Mouse (Mus musculus): ENCODE results near the gene Cd302. TPM values are rescaled to one million over a fixed set of nuclear protein-coding genes. Genes with fewer than 3 reads are reported as not detected.

Cd302 gene
- polyA plus RNA-seq (2012; rRNA removed): 4.5 and 5.8 TPM in 2 replicates

GRCm38 (mm10) chr2:60284467-60284821 lies at the start of gene Cd302:
TSS of gene Cd302 (minus strand) at chr2:60284488.
- DNase-seq (ENCODE audit: low read depth): no peak
- no peak for TF ChIP-seq CTCF (IDR thresholded peaks at IDR 0.05; ENCODE audit: borderline replicate concordance, extremely low read depth, insufficient read depth, insufficient read length)
- no peak for TF ChIP-seq POLR2A (IDR thresholded peaks at IDR 0.05; ENCODE audit: borderline replicate concordance, extremely low read depth, insufficient read depth, insufficient read length, poor library complexity, severe bottlenecking)

- TF ChIP-seq POLR2A (IDR thresholded peaks at IDR 0.05; ENCODE audit: borderline replicate concordance, extremely low read depth, insufficient read depth, insufficient read length, poor library complexity, severe bottlenecking): no peak
- TF ChIP-seq CTCF (IDR thresholded peaks at IDR 0.05; ENCODE audit: borderline replicate concordance, extremely low read depth, insufficient read depth, insufficient read length): no peak
- no peak for DNase-seq (ENCODE audit: low read depth)
These were observed 44.4 kb upstream of the Cd302 start for GRCm38 (mm10) chr2:60328641-60329040.

- TF ChIP-seq POLR2A (IDR thresholded peaks at IDR 0.05; ENCODE audit: borderline replicate concordance, extremely low read depth, insufficient read depth, insufficient read length, poor library complexity, severe bottlenecking): no peak
- TF ChIP-seq CTCF (IDR thresholded peaks at IDR 0.05; ENCODE audit: borderline replicate concordance, extremely low read depth, insufficient read depth, insufficient read length): no peak
- DNase-seq (ENCODE audit: low read depth): no peak
These were observed 43.3 kb upstream of the Cd302 start for GRCm38 (mm10) chr2:60327581-60327980.

DNA sequence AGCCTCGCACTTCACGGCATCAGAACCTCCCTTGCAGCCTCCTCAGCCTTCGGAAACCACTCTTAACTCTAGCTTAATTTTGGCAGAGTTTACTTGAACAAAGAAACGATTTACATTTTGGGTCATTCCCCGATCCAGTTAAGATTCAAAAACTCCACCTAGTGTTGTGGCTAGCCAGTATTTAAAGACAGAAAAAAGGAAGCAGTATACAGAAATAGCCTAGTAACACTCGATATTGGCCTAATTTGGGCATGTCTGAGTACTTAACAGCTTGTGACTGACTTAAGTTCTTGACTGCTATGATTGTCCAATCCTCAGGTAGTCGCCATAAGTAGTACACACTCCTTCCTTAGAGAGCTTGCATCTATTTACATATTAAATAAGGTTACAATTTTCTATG lies 42.7 kb upstream of the Cd302 start:
- DNase-seq (ENCODE audit: low read depth): no peak
- TF ChIP-seq POLR2A (IDR thresholded peaks at IDR 0.05; ENCODE audit: borderline replicate concordance, extremely low read depth, insufficient read depth, insufficient read length, poor library complexity, severe bottlenecking): no peak
- TF ChIP-seq CTCF (IDR thresholded peaks at IDR 0.05; ENCODE audit: borderline replicate concordance, extremely low read depth, insufficient read depth, insufficient read length): no peak

DNA sequence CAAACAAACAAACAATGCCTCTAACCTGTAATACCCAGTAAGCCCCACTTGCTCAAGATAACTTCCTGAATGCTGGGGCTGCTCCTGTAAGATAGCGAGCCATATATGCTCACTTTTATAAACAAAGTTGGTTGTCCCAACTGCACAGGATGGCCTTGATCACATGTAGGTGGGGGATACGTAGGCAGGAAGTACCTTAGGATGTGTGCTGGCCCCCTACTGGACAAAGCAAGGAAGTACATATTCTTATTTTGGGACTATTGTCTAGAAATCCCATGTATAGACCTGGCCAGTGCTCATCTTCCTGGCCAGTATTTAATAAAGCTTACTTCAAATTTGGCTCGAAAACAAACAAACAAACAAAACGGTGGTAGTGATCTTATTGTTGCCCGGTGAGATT lies 39.1 kb upstream of the Cd302 start:
- no peak for DNase-seq (ENCODE audit: low read depth)
- TF ChIP-seq POLR2A (IDR thresholded peaks at IDR 0.05; ENCODE audit: borderline replicate concordance, extremely low read depth, insufficient read depth, insufficient read length, poor library complexity, severe bottlenecking): no peak
- TF ChIP-seq CTCF (IDR thresholded peaks at IDR 0.05; ENCODE audit: borderline replicate concordance, extremely low read depth, insufficient read depth, insufficient read length): peak; percentile 36; the same call in 1 of the 2 replicates

- TF ChIP-seq CTCF (IDR thresholded peaks at IDR 0.05; ENCODE audit: borderline replicate concordance, extremely low read depth, insufficient read depth, insufficient read length) (no peak), POLR2A (IDR thresholded peaks at IDR 0.05; ENCODE audit: borderline replicate concordance, extremely low read depth, insufficient read depth, insufficient read length, poor library complexity, severe bottlenecking) (no peak)
These were observed 37.9 kb upstream of the Cd302 start for GRCm38 (mm10) chr2:60322031-60322726.

DNA sequence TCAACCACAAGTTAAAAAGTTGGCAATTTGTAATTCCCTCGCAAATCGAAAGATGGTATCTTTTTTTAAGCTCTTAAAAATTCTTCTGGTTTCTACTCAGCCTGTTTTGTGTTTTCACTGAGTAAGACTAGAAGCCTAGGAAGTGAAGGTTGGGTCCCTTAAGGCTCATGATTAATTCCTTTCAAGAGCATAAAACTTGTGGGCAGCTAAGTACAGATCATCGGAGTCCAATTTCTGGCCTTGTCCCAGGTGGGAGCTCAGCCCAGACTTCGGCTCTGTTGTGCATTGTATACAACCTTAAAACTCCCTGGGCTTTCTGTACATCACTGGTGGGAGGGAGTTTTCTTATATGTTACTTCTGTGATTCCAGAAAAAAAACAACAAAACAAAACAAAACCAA lies 19.5 kb upstream of the Cd302 start:
- peak; percentile 9 for DNase-seq (ENCODE audit: low read depth)
- no peak for TF ChIP-seq CTCF (IDR thresholded peaks at IDR 0.05; ENCODE audit: borderline replicate concordance, extremely low read depth, insufficient read depth, insufficient read length)
- no peak for TF ChIP-seq POLR2A (IDR thresholded peaks at IDR 0.05; ENCODE audit: borderline replicate concordance, extremely low read depth, insufficient read depth, insufficient read length, poor library complexity, severe bottlenecking)

More at GRCm38 (mm10) chr2:60322031-60322726, 37.9 kb upstream of the Cd302 start:
- no peak for DNase-seq (ENCODE audit: low read depth)

- DNase-seq (ENCODE audit: low read depth): no peak
- TF ChIP-seq CTCF (IDR thresholded peaks at IDR 0.05; ENCODE audit: borderline replicate concordance, extremely low read depth, insufficient read depth, insufficient read length) (no peak), POLR2A (IDR thresholded peaks at IDR 0.05; ENCODE audit: borderline replicate concordance, extremely low read depth, insufficient read depth, insufficient read length, poor library complexity, severe bottlenecking) (no peak)
These were observed 15.0 kb upstream of the Cd302 start for GRCm38 (mm10) chr2:60299323-60299722.

GRCm38 (mm10) chr2:60298266-60298665 lies 14.0 kb upstream of the Cd302 start:
- DNase-seq (ENCODE audit: low read depth): no peak
- TF ChIP-seq POLR2A (IDR thresholded peaks at IDR 0.05; ENCODE audit: borderline replicate concordance, extremely low read depth, insufficient read depth, insufficient read length, poor library complexity, severe bottlenecking): no peak
- TF ChIP-seq CTCF (IDR thresholded peaks at IDR 0.05; ENCODE audit: borderline replicate concordance, extremely low read depth, insufficient read depth, insufficient read length): no peak

DNA sequence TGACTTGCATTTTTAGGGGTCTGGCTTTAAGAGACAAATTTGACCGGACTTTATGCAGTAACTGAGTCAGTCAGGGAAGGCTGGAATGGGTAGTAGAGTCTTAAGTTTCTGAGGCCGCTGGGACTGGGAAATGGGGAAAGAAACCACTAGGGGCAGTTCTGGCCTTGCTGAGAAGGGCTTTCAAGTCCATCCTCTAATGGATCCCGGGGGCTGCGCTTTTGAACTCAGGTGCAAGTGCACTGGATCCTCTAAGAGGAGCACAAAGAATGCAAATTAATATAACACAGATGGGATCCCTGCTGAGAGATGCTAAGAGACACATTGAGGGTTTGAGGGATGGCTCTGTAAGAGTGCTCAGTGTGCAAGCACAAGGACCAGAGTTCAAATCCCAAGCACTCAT lies 7.1 kb upstream of the Cd302 start:
- no peak for DNase-seq (ENCODE audit: low read depth)
- TF ChIP-seq POLR2A (IDR thresholded peaks at IDR 0.05; ENCODE audit: borderline replicate concordance, extremely low read depth, insufficient read depth, insufficient read length, poor library complexity, severe bottlenecking) (no peak), CTCF (IDR thresholded peaks at IDR 0.05; ENCODE audit: borderline replicate concordance, extremely low read depth, insufficient read depth, insufficient read length) (no peak)

DNA sequence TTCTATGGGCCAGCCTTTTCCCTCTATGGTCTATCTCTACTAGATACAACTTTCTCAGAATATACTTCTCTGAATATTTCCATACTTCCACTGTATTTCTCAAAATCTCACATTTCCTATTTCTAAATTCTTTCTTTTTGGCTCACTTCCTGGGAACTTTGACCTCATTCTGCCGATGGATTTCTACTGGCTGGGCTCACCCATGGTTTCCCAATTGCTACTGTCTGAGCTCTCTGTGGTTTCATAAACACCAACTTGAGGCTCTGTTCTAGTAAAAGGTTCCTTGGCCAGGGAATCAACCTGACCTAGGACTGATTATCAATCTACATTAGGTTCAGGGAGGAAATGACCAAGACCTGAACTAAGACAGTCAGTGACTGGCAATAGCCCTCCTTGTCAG lies 5.2 kb upstream of the Cd302 start:
- DNase-seq (ENCODE audit: low read depth): no peak

DNA sequence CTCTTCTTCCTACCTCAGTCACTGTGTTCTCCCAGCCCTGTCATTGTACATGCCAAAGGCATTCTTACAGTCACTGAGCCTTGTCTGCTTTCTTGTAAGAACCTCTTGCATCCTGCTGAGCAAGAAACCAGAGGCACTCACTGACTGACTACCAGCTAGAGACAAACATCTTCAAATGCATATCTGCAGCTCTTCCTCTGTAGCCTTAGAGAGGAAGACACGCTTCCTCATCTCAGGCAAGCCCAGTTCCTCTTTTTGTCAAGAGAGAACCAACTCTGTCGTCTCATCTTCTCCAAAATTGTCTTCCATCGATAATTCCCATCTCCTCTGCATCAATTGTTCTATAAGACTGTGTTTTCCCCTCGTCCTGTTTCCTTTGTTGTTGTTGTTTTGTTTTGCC lies 4.3 kb upstream of the Cd302 start:
- DNase-seq (ENCODE audit: low read depth): no peak
- TF ChIP-seq CTCF (IDR thresholded peaks at IDR 0.05; ENCODE audit: borderline replicate concordance, extremely low read depth, insufficient read depth, insufficient read length) (no peak), POLR2A (IDR thresholded peaks at IDR 0.05; ENCODE audit: borderline replicate concordance, extremely low read depth, insufficient read depth, insufficient read length, poor library complexity, severe bottlenecking) (no peak)

More for the DNA sequence above, 5.2 kb upstream of the Cd302 start:
- TF ChIP-seq POLR2A (IDR thresholded peaks at IDR 0.05; ENCODE audit: borderline replicate concordance, extremely low read depth, insufficient read depth, insufficient read length, poor library complexity, severe bottlenecking): no peak
- TF ChIP-seq CTCF (IDR thresholded peaks at IDR 0.05; ENCODE audit: borderline replicate concordance, extremely low read depth, insufficient read depth, insufficient read length): no peak
